8 mouse cellular contexts compared by ENCODE assay signal in the genomic region with DNA sequence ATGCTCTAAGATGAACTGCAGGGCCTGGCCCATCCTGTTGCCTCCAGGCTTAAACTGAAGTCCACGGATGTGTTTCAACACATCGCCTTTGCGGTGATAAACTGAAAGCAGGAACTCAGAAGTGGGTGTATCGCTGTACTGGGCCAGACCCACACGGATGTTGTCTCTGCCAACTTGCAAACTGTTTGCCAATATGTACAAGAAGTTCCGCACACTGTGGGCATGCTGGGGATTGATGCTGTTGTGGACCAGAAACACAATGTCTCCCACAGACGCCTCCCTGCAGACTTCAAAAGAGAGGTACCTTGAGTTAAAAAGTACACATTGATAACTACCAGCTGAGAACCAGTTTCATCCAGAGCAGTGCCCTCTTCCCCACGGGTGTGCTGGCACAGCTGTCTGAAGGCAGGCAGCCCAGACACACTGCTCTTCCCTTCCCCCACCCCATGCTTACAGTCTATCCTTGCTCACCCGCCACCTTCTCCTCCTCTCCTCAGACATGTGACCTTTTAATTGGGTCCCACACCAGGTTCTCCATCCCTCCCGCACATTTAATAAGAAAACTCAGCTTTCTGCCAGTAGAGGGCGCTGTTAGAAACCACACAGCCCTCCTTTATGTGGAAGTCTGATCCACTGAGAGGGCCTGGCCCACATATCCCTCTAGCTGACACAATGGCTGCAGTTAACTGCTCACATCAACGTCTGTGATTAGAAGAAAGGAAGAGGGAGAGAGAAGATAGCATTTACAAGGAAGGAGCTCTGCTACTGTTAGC. TPM values are rescaled to one million over a fixed set of nuclear protein-coding genes. Genes with fewer than 3 reads are reported as not detected.
DNase-seq lines count a peak whose midpoint lies in the region; ATAC-seq and TF ChIP-seq lines count a peak whose summit lies in the region.

No protein-coding gene starts in this region.

- no peaks in the 10 kb centered on the region for H3K9me3 ChIP-seq in forebrain, postnatal 0 days (ENCODE audit: low read length)
- H3K9me3 ChIP-seq in midbrain, embryonic 12.5 days = no peaks in the 10 kb centered on the region

- H3K36me3 ChIP-seq in forebrain, postnatal 0 days (ENCODE audit: insufficient read depth) = no peaks in the 10 kb centered on the region
- H3K36me3 ChIP-seq in midbrain, embryonic 12.5 days = no peaks in the 10 kb centered on the region

- H3K27me3 ChIP-seq in forebrain, postnatal 0 days (ENCODE audit: insufficient read depth, low read length) = no peaks in the 10 kb centered on the region
- no peaks in the 10 kb centered on the region for H3K27me3 ChIP-seq in midbrain, embryonic 12.5 days

- no peak overlapping the region for H3K4me2 ChIP-seq in forebrain, postnatal 0 days (ENCODE audit: low read depth)
- no peak overlapping the region for H3K4me2 ChIP-seq in midbrain, embryonic 12.5 days (replicated peaks)

- TF ChIP-seq POLR2A in bone marrow, adult 2 months (IDR thresholded peaks at IDR 0.05; ENCODE audit: borderline replicate concordance, control insufficient read depth, low read depth, low read length) = no peak

- peak; percentile 34 for DNase-seq in cerebellum, adult 9-10 months
- no peak for DNase-seq in cerebellum, adult 11 months
- peak; percentile 51 for DNase-seq in A20 (ENCODE audit: low read depth, low spot score)
- peak; percentile 62 for DNase-seq in forebrain, postnatal 0 days
- peak; percentile 22 to 63 for DNase-seq in layer of hippocampus, adult 8-10 months (ENCODE audit: low spot score in 2 of 2)
- peak; percentile 42 for DNase-seq in testis, postnatal 14 days (ENCODE audit: low spot score)

- H3K9ac ChIP-seq in forebrain, postnatal 0 days = no peak overlapping the region
- H3K9ac ChIP-seq in midbrain, embryonic 12.5 days (replicated peaks) = no peak overlapping the region

- ATAC-seq in forebrain, postnatal 0 days = peak; percentile 62
- ATAC-seq in midbrain, embryonic 12.5 days (ENCODE audit: low FRiP score, low read depth) = peak; percentile 54

- 53% methylated on average over 12 of the region's 12 CpGs for WGBS in bone marrow, adult 2 months
- 54% methylated on average over 12 of the region's 12 CpGs for WGBS in forebrain, postnatal 0 days
- WGBS in midbrain, embryonic 12.5 days = 63% methylated on average over 12 of the region's 12 CpGs

- H3K27ac ChIP-seq in bone marrow, adult 2 months (ENCODE audit: control insufficient read depth, insufficient read depth, low read depth, low read length, poor library complexity) = no peak overlapping the region
- H3K27ac ChIP-seq in forebrain, postnatal 0 days (ENCODE audit: low read depth, low read length) = no peak overlapping the region
- H3K27ac ChIP-seq in midbrain, embryonic 12.5 days (replicated peaks) = no peak overlapping the region

- no peak overlapping the region for H3K4me3 ChIP-seq in bone marrow, adult 2 months (replicated peaks; ENCODE audit: control insufficient read depth, low read depth, low read length)
- no peak overlapping the region for H3K4me3 ChIP-seq in forebrain, postnatal 0 days (ENCODE audit: low read depth, low read length)
- H3K4me3 ChIP-seq in midbrain, embryonic 12.5 days = no peak overlapping the region

- TF ChIP-seq CTCF in bone marrow, adult 2 months (IDR thresholded peaks at IDR 0.05; ENCODE audit: control insufficient read depth, insufficient read depth, low read length) = peak; percentile 33; the same call in 1 of the 2 replicates
- peak; percentile 58 for TF ChIP-seq CTCF in forebrain, postnatal 0 days (IDR thresholded peaks at IDR 0.05; ENCODE audit: low read depth)

- no peaks in the 10 kb centered on the region for H3K4me1 ChIP-seq in bone marrow, adult 2 months (ENCODE audit: control insufficient read depth, insufficient read depth, low read length)
- H3K4me1 ChIP-seq in forebrain, postnatal 0 days (ENCODE audit: insufficient read depth) = no peaks in the 10 kb centered on the region
- H3K4me1 ChIP-seq in midbrain, embryonic 12.5 days = peaks cover 6% of the 10 kb centered on the region; the same call in 1 of the 2 replicates

RNA-seq across cellular contexts. Expression of a gene that starts 16.1 kb away (rescaled TPM):
- polyA plus RNA-seq in bone marrow, adult 2 months (2011; ENCODE audit: insufficient read depth, insufficient read length, low replicate concordance, missing spikeins) = not detected in 2 replicates
- 0.81 and 2.0 TPM in 2 replicates for total RNA-seq in forebrain, postnatal 0 days (2014; rRNA removed)
- polyA plus RNA-seq in forebrain, postnatal 0 days (2015; fragmentation: Nextera tagmentation; extraction: Ambion mirVana) = 0.92 and 1.1 TPM in 2 replicates
- total RNA-seq in layer of hippocampus, adult 8-10 months (2022) = 1 to 10 TPM in 3 of 4 experiments, under 1 TPM in 1; 0.68 to 3.9 (median 2.3) TPM
- 0.29 and 0.32 TPM in 2 replicates for polyA plus RNA-seq in midbrain, embryonic 12.5 days (2016; fragmentation: Nextera tagmentation; extraction: Ambion mirVana)
